Mouse (Mus musculus) E14TG2a.4 (cell line): ENCODE measurements around the gene Dab2ip.
A peak's percentile ranks its signal among the peaks of the same experiment; 100 is the strongest.

Experiments used
- H3K27me3 ChIP-seq: 2 replicates; pipeline ENCODE4 v1.6.1; 2014; ENCODE audit warnings: low read length, control low read depth; ENCODE audit not compliant: insufficient read depth
- H3K36me3 ChIP-seq: 2 replicates; pipeline ENCODE4 v1.6.1; 2014; ENCODE audit warnings: low read length, control low read depth; ENCODE audit not compliant: insufficient read depth
- H3K4me1 ChIP-seq: replicated peaks from 2 replicates; pipeline ENCODE4 v1.6.1; 2014; ENCODE audit warnings: low read depth, low read length, control low read depth
- H3K4me3 ChIP-seq: replicated peaks from 2 replicates; pipeline ENCODE4 v1.5.1; 2014; ENCODE audit warnings: mild to moderate bottlenecking, low read length
- H3K9me3 ChIP-seq: 2 replicates; pipeline ENCODE4 v1.6.1; 2014; ENCODE audit warnings: low read length, control low read depth
- CTCF ChIP-seq: conservative IDR thresholded peaks from 2 replicates; pipeline ENCODE4 v1.5.1; 2014; ENCODE audit warnings: low read length
- NANOG ChIP-seq: IDR thresholded peaks from 2 replicates; pipeline ENCODE4 v1.6.1; 2014; ENCODE audit warnings: borderline replicate concordance, low read length, mixed read lengths
- POU5F1 ChIP-seq: IDR thresholded peaks from 2 replicates; pipeline ENCODE4 v1.6.1; 2014; ENCODE audit warnings: low read length, borderline replicate concordance

Dab2ip gene

DNA sequence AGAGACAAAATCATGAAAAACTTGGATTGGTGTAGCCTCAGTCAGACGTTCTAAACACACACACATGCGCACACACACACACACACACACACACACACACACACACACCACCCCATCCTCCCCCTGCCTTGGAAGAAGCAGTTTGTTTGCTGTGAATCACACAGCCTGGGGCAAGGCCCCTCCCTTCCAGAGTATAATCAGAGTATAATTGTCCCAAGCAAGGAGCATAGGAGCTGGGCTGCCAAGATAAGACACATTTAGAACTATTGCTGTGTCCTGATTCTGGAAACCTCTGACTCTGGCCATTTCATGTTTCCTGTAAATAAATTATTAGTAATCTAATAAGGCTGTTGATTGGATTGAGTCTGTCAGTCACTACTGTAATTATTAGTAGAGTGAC is 29.0 kb upstream of the Dab2ip start:
- no peak overlapping the region for H3K4me3 ChIP-seq
- peaks cover 36% of the 10 kb centered on the region for H3K9me3 ChIP-seq
- no peaks in the 10 kb centered on the region for H3K4me1 ChIP-seq
- TF ChIP-seq POU5F1 (no peak), NANOG (no peak), CTCF (no peak)
- H3K27me3 ChIP-seq = peaks cover 4% of the 10 kb centered on the region; the same call in 1 of the 2 replicates
- no peaks in the 10 kb centered on the region for H3K36me3 ChIP-seq

- peaks cover 4% of the 10 kb centered on the region; the same call in 1 of the 2 replicates for H3K27me3 ChIP-seq
- TF ChIP-seq POU5F1 = no peak
- no peak for TF ChIP-seq CTCF
- TF ChIP-seq NANOG = no peak
- no peaks in the 10 kb centered on the region for H3K36me3 ChIP-seq
- no peaks in the 10 kb centered on the region for H3K4me1 ChIP-seq
- H3K4me3 ChIP-seq = no peak overlapping the region
- H3K9me3 ChIP-seq = peaks cover 36% of the 10 kb centered on the region
Observed at GRCm38 (mm10) chr2:35529856-35530255, 28.2 kb upstream of the Dab2ip start.

DNA sequence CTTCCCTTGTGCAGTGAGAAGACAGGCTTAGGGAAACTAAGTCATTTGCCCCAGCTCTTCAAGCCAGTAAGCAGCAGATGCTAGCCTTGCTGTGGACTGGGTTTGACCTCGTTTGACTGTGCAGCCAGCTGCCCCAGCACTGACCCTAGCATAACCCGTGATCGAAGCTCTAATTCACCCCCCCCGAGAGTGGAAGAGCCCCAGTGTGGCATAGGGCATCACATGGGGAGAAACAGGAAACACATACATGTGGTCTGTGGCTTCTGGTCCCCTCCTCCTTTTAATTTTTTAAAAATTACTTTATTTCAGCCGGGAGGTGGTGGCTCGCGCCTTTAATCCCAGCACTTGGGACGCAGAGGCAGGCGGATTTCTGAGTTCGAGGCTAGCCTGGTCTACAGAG is 27.3 kb upstream of the Dab2ip start:
- peaks cover 4% of the 10 kb centered on the region; the same call in 1 of the 2 replicates for H3K27me3 ChIP-seq
- H3K9me3 ChIP-seq = peaks cover 36% of the 10 kb centered on the region
- no peak for TF ChIP-seq POU5F1
- no peak for TF ChIP-seq NANOG
- no peaks in the 10 kb centered on the region for H3K4me1 ChIP-seq
- H3K36me3 ChIP-seq = no peaks in the 10 kb centered on the region
- H3K4me3 ChIP-seq = no peak overlapping the region

- Histone ChIP-seq H3K4me3 (no peak overlapping the region), H3K9me3 (peaks cover 12% of the 10 kb centered on the region; the same call in 1 of the 2 replicates), H3K4me1 (no peaks in the 10 kb centered on the region), H3K27me3 (peaks cover 4% of the 10 kb centered on the region; the same call in 1 of the 2 replicates), H3K36me3 (no peaks in the 10 kb centered on the region)
- TF ChIP-seq NANOG = no peak
- no peak for TF ChIP-seq CTCF
- TF ChIP-seq POU5F1 = no peak
Observed at GRCm38 (mm10) chr2:35533646-35534045, 24.4 kb upstream of the Dab2ip start.

GRCm38 (mm10) chr2:35539276-35539972 is 18.6 kb upstream of the Dab2ip start:
- Histone ChIP-seq H3K4me1 (peaks cover 14% of the 10 kb centered on the region), H3K9me3 (no peaks in the 10 kb centered on the region), H3K4me3 (0 out of 2 replicates have a peak overlapping the region, but pooled peaks have one; percentile 45), H3K27me3 (no peaks in the 10 kb centered on the region), H3K36me3 (no peaks in the 10 kb centered on the region)
- TF ChIP-seq POU5F1 (no peak), CTCF (peak; percentile 97), NANOG (no peak)

DNA sequence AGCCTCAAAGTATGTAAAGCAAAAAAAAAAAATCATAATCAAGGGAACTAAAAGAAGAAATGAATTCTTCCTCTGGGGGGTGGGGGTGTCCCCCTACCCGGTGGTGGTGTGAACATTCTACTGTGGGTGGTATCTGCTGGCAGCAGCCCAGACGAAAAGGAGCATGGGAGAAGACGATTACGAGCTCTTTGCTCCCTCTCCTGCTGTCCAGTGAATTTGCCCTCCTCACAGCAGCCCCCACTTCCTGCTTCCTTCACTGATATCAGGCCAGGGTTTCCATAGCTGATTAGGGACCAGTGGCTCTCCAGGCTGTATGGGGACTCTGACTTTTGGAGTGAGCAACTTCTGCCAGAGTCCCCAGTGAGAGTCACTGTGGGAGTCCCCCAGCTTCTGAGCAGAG is 17.3 kb upstream of the Dab2ip start:
- Histone ChIP-seq H3K9me3 (no peaks in the 10 kb centered on the region), H3K27me3 (peaks cover 1% of the 10 kb centered on the region; the same call in 1 of the 2 replicates)
- no peak for TF ChIP-seq NANOG
- TF ChIP-seq CTCF = no peak
- no peak for TF ChIP-seq POU5F1

DNA sequence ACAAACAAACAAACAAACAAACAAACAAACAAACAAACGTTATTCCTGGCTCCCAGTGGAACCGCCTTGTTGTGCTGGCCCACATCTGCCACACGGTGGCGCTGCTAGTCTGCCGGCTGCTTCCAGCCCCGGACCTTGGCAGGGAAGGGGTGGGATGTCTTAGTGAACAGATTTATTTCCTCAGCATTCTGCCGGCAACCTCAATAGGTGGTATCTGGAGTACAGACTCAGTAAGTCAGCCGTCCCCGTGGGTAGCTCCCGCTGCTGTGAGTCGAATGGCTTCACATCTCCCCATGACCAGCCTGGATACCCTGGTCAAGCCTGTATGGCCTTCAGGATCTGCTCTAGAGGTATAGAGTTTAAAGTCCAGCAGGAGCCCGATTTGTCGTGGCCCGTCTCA is 13.3 kb upstream of the Dab2ip start:
- no peaks in the 10 kb centered on the region for H3K9me3 ChIP-seq
- peaks cover 25% of the 10 kb centered on the region for H3K27me3 ChIP-seq
- H3K4me3 ChIP-seq = no peak overlapping the region
- no peaks in the 10 kb centered on the region for H3K36me3 ChIP-seq
- TF ChIP-seq CTCF (peak; percentile 94), NANOG (no peak)
- peaks cover 13% of the 10 kb centered on the region for H3K4me1 ChIP-seq

More for the DNA sequence above, 17.3 kb upstream of the Dab2ip start:
- Histone ChIP-seq H3K4me1 (peaks cover 20% of the 10 kb centered on the region), H3K36me3 (no peaks in the 10 kb centered on the region), H3K4me3 (no peak overlapping the region)

- TF ChIP-seq CTCF (no peak), NANOG (no peak), POU5F1 (no peak)
- no peaks in the 10 kb centered on the region for H3K36me3 ChIP-seq
- peaks cover 8% of the 10 kb centered on the region for H3K4me1 ChIP-seq
- H3K4me3 ChIP-seq = no peak overlapping the region
- H3K27me3 ChIP-seq = peaks cover 30% of the 10 kb centered on the region
- H3K9me3 ChIP-seq = no peaks in the 10 kb centered on the region
Observed at GRCm38 (mm10) chr2:35545125-35545590, 12.9 kb upstream of the Dab2ip start.
